Mouse (Mus musculus) forebrain, embryonic 14.5 days (tissue): ENCODE measurements around the gene Slc46a2. TPM values are rescaled to one million over a fixed set of nuclear protein-coding genes. Genes with fewer than 3 reads are reported as not detected.
A peak's percentile ranks its signal among the peaks of the same experiment; 100 is the strongest.

ENCODE experiments used
- ATAC-seq: fragments of 200-750 bp; cut with Nextera tagmentation; 2 replicates; pipeline ENCODE4 v1.8.0; 2017; ENCODE audit warnings: mild to moderate bottlenecking, moderate library complexity
- DNase-seq: peaks from one replicate; pipeline ENCODE4 v3.0.0-alpha.2; 2015; ENCODE audit warnings: low spot score
- H3K27ac ChIP-seq: fragments of 300-500 bp; sonication (generic); 2 replicates; pipeline ENCODE4 v1.5.1; 2014; ENCODE audit warnings: low read depth, mild to moderate bottlenecking, control low read depth, low read length, moderate library complexity
- H3K27me3 ChIP-seq: fragments of 300-500 bp; sonication (generic); replicated peaks from 2 replicates; pipeline ENCODE4 v1.6.1; 2014; ENCODE audit warnings: low read length, control low read depth, mixed read lengths; ENCODE audit not compliant: control insufficient read depth, insufficient read depth
- H3K36me3 ChIP-seq: fragments of 300-500 bp; sonication (generic); 2 replicates; pipeline ENCODE4 v1.6.1; 2014; ENCODE audit warnings: low read length, control low read depth; ENCODE audit not compliant: control insufficient read depth, insufficient read depth
- H3K4me1 ChIP-seq: fragments of 300-500 bp; sonication (generic); 2 replicates; pipeline ENCODE4 v1.6.1; 2014; ENCODE audit warnings: antibody characterized with exemption, low read length, control low read depth; ENCODE audit not compliant: control insufficient read depth, insufficient read depth
- H3K4me2 ChIP-seq: fragments of 300-500 bp; sonication (generic); 2 replicates; pipeline ENCODE4 v1.6.1; 2014; ENCODE audit warnings: mild to moderate bottlenecking, control low read depth, low read length
- H3K4me3 ChIP-seq: fragments of 300-500 bp; sonication (generic); 2 replicates; pipeline ENCODE4 v1.5.1; 2014; ENCODE audit warnings: low read depth, low read length, control low read depth
- H3K9ac ChIP-seq: fragments of 300-500 bp; sonication (generic); 2 replicates; pipeline ENCODE4 v1.6.1; 2014; ENCODE audit warnings: mild to moderate bottlenecking, low read length, control low read depth, moderate library complexity
- H3K9me3 ChIP-seq: fragments of 300-500 bp; sonication (generic); replicated peaks from 2 replicates; pipeline ENCODE4 v1.6.1; 2016; ENCODE audit warnings: low read length, control low read depth, mixed read lengths; ENCODE audit not compliant: control insufficient read depth
- WGBS: fragments of 180-500 bp; shearing (Covaris S2); extraction: QIAGEN DNeasy Blood & Tissue Kit; methylation state at CpG from one replicate; pipeline ENCODE4 v1.1.7; 2014; 5-methylcytosine and 5-hydroxymethylcytosine counted together
- polyA plus RNA-seq: library from polyadenylated mRNA; unstranded; fragments of >200 nt; fragmentation: Nextera tagmentation; extraction: Ambion mirVana; gene quantifications from 2 replicates; pipeline ENCODE4 v1.2.1, GENCODE M21; 2014

Slc46a2 gene
- polyA plus RNA-seq, 1 experiment from 2014 or later = 0.08 TPM

GRCm38 (mm10) chr4:59870859-59871591, 43.8 kb downstream of the Slc46a2 start:
- Histone ChIP-seq H3K4me3 (no peak overlapping the region), H3K27me3 (no peaks in the 10 kb centered on the region), H3K9ac (no peak overlapping the region), H3K36me3 (no peaks in the 10 kb centered on the region), H3K27ac (no peak overlapping the region), H3K4me1 (no peaks in the 10 kb centered on the region), H3K4me2 (no peak overlapping the region), H3K9me3 (no peaks in the 10 kb centered on the region)
- 57% methylated on average over 9 of the region's 9 CpGs for WGBS
- peak; percentile 80 for ATAC-seq
- peak; percentile 93 for DNase-seq

- WGBS = 87% methylated on average over 6 of the region's 6 CpGs
- H3K36me3 ChIP-seq = no peaks in the 10 kb centered on the region
- no peak overlapping the region for H3K4me3 ChIP-seq
- DNase-seq (no peak), ATAC-seq (peak; percentile 1; the same call in 1 of the 2 replicates)
- H3K4me1 ChIP-seq = no peaks in the 10 kb centered on the region
- H3K27me3 ChIP-seq = no peaks in the 10 kb centered on the region
- H3K4me2 ChIP-seq = no peak overlapping the region
- no peak overlapping the region for H3K9ac ChIP-seq
- no peaks in the 10 kb centered on the region for H3K9me3 ChIP-seq
- H3K27ac ChIP-seq = no peak overlapping the region
These were observed 44.4 kb downstream of the Slc46a2 start for GRCm38 (mm10) chr4:59870433-59870832.

- H3K27me3 ChIP-seq = no peaks in the 10 kb centered on the region
- 32% methylated on average over 6 of the region's 6 CpGs for WGBS
- H3K9me3 ChIP-seq = no peaks in the 10 kb centered on the region
- H3K4me2 ChIP-seq = no peak overlapping the region
- H3K27ac ChIP-seq = no peak overlapping the region
- H3K9ac ChIP-seq = no peak overlapping the region
- no peaks in the 10 kb centered on the region for H3K4me1 ChIP-seq
- peak; percentile 81 for DNase-seq
- H3K36me3 ChIP-seq = no peaks in the 10 kb centered on the region
- H3K4me3 ChIP-seq = no peak overlapping the region
- ATAC-seq = peak; percentile 52; the same call in 1 of the 2 replicates
These were observed 45.3 kb downstream of the Slc46a2 start for GRCm38 (mm10) chr4:59869488-59870057.

- DNase-seq (no peak), ATAC-seq (no peak)
- Histone ChIP-seq H3K4me1 (no peaks in the 10 kb centered on the region), H3K4me3 (no peak overlapping the region), H3K27me3 (no peaks in the 10 kb centered on the region), H3K27ac (no peak overlapping the region), H3K9me3 (no peaks in the 10 kb centered on the region), H3K4me2 (no peak overlapping the region), H3K36me3 (no peaks in the 10 kb centered on the region), H3K9ac (no peak overlapping the region)
- WGBS = 89% methylated on average over 11 of the region's 11 CpGs
These were observed 46.8 kb downstream of the Slc46a2 start for GRCm38 (mm10) chr4:59868086-59868485.

GRCm38 (mm10) chr4:59863869-59864268, 51.0 kb downstream of the Slc46a2 start:
- Histone ChIP-seq H3K9me3 (no peaks in the 10 kb centered on the region), H3K27ac (no peak overlapping the region), H3K4me3 (no peak overlapping the region), H3K4me2 (no peak overlapping the region), H3K27me3 (no peaks in the 10 kb centered on the region), H3K4me1 (no peaks in the 10 kb centered on the region), H3K9ac (no peak overlapping the region), H3K36me3 (no peaks in the 10 kb centered on the region)
- DNase-seq (no peak), ATAC-seq (no peak)
- 79% methylated on average over 6 of the region's 6 CpGs for WGBS

GRCm38 (mm10) chr4:59862335-59862734, 52.5 kb downstream of the Slc46a2 start:
- no peak for DNase-seq
- Histone ChIP-seq H3K36me3 (no peaks in the 10 kb centered on the region), H3K27me3 (no peaks in the 10 kb centered on the region), H3K9ac (no peak overlapping the region), H3K9me3 (no peaks in the 10 kb centered on the region), H3K4me1 (no peaks in the 10 kb centered on the region), H3K4me2 (no peak overlapping the region), H3K4me3 (no peak overlapping the region), H3K27ac (no peak overlapping the region)
- ATAC-seq = no peak
- 83% methylated on average over 1 of the region's 1 CpGs for WGBS

- no peaks in the 10 kb centered on the region for H3K27me3 ChIP-seq
- H3K36me3 ChIP-seq = no peaks in the 10 kb centered on the region
- WGBS = 37% methylated on average over 4 of the region's 4 CpGs
- H3K9ac ChIP-seq = no peak overlapping the region
- H3K27ac ChIP-seq = no peak overlapping the region
- H3K4me2 ChIP-seq = no peak overlapping the region
- no peaks in the 10 kb centered on the region for H3K4me1 ChIP-seq
- ATAC-seq (no peak), DNase-seq (no peak)
- H3K9me3 ChIP-seq = no peaks in the 10 kb centered on the region
- no peak overlapping the region for H3K4me3 ChIP-seq
These were observed 53.0 kb downstream of the Slc46a2 start for GRCm38 (mm10) chr4:59861871-59862270.

- DNase-seq = no peak
- Histone ChIP-seq H3K27ac (no peak overlapping the region), H3K4me3 (no peak overlapping the region), H3K4me1 (no peaks in the 10 kb centered on the region), H3K9me3 (no peaks in the 10 kb centered on the region), H3K36me3 (no peaks in the 10 kb centered on the region), H3K4me2 (no peak overlapping the region), H3K27me3 (no peaks in the 10 kb centered on the region), H3K9ac (no peak overlapping the region)
- no peak for ATAC-seq
- WGBS = 83% methylated on average over 2 of the region's 2 CpGs
These were observed 54.4 kb downstream of the Slc46a2 start for GRCm38 (mm10) chr4:59860431-59860830.

GRCm38 (mm10) chr4:59859693-59860425, 55.0 kb downstream of the Slc46a2 start:
- Histone ChIP-seq H3K36me3 (no peaks in the 10 kb centered on the region), H3K27ac (no peak overlapping the region), H3K4me1 (no peaks in the 10 kb centered on the region), H3K4me3 (no peak overlapping the region), H3K4me2 (no peak overlapping the region), H3K9me3 (no peaks in the 10 kb centered on the region), H3K27me3 (no peaks in the 10 kb centered on the region), H3K9ac (no peak overlapping the region)
- no peak for DNase-seq
- WGBS = 66% methylated on average over 16 of the region's 16 CpGs
- ATAC-seq = peak; percentile 52; the same call in 1 of the 2 replicates
